Mouse (Mus musculus) adrenal gland, postnatal 4 days (tissue): ENCODE measurements at regions not wholly inside any gene's neighbourhood (a gene's known extent, or its start where the extent isn't known, plus 50 kb on each side); places are given as distances from the start of the nearest gene placed in this dataset.

Experiments
- DNase-seq, 2 experiments: peaks; one replicate each; pipeline ENCODE4 v3.0.0; 2021 to 2022; ENCODE audit warnings: low spot score in 2 of 2, mixed read lengths in 2 of 2

- no peak for DNase-seq
Measured at GRCm38 (mm10) chr13:72937246-72937645, 308.6 kb downstream of the Irx2 start.

- DNase-seq, result no peak
Measured at GRCm38 (mm10) chr13:72938156-72938874, 309.7 kb downstream of the Irx2 start.

DNA sequence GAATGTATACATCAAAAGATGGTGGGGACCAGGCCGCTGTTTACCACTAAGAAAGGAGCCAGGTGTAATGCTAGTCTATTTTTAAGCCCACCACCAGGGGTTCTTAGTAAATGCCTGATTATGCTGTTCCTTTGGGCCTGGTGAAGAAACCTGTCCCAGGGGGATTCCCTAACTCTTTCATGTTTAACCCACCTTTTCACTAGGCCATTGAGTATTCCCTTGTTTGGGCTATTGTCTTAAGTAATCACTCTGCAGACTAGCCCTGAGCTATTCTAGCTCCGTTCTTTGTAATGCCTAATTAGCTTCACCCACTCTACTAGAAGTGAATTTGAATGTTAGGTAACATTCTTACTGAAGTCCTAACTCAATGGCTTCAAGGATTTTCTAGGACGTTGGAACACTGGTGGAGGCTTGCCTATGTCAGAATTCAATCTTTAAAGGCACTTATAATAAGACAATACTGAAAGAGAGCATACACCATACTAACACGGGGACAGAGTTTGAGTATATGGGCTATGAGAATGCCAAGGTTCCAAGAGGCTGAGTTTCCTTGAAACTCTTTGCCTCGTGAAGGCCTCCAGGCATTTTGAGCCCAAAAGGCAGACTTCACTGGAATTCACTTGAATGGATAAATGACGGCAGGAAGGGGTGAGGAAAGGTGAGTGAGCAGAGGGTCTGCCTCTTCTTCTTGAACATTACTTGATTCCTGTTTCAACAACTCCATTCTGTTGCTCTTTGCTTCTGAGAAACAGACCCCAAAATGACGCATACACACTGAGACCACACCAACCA is 312.7 kb upstream of the Irx4 start:
- no peak for DNase-seq

GRCm38 (mm10) chr13:72958616-72959518 is 301.4 kb upstream of the Irx4 start:
- no peak for DNase-seq

GRCm38 (mm10) chr13:72961291-72961690 is 299.0 kb upstream of the Irx4 start:
- no peak for DNase-seq

- no peak for DNase-seq
Measured at GRCm38 (mm10) chr13:72972165-72972564, 288.1 kb upstream of the Irx4 start.

- no peak for DNase-seq
Measured at GRCm38 (mm10) chr13:72972894-72973293, 287.4 kb upstream of the Irx4 start.

DNA sequence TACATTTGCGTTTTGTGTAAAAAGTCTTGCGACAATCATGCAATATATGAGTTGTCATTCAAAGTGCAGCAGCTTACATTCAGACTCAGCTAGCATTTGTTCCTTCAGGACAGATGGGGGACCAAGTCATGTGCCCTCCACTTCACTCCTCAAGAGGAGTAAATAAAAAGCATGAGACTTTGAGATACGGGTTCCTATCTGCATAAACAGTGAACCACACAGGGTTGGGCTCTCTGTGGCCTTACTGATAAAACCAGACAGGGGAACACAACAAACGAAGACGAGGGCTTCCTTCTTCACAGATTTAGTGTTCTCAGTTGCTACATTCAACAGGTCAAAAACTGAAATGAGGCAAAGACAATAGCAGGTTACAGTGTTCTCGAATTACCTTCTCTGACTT is 283.1 kb upstream of the Irx4 start:
- DNase-seq, result no peak

GRCm38 (mm10) chr13:72977971-72978370 is 282.3 kb upstream of the Irx4 start:
- no peak for DNase-seq

DNA sequence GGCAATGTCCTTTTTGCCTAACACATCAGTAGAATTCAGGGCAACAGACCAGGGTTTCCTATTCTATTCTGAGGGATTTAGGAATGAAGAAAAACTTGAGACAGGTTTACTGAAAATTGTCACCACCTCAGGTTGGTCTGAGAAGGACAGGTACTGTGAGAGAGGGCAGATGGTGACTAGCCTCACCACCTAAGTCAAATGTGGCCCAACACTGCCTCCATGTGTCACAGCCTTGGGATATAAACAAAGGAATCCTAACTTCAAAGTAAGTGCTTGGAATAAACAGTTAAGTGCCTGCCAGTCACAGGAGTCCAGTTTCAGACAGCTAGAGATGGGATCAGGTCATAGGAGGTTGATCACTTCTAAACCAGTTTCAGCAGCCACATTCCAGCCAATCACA is 281.3 kb upstream of the Irx4 start:
- DNase-seq, result no peak

GRCm38 (mm10) chr13:72992589-72993409 is 267.5 kb upstream of the Irx4 start:
- DNase-seq, result no peak

GRCm38 (mm10) chr13:72993410-72993858 is 266.8 kb upstream of the Irx4 start:
- DNase-seq, result no peak

DNA sequence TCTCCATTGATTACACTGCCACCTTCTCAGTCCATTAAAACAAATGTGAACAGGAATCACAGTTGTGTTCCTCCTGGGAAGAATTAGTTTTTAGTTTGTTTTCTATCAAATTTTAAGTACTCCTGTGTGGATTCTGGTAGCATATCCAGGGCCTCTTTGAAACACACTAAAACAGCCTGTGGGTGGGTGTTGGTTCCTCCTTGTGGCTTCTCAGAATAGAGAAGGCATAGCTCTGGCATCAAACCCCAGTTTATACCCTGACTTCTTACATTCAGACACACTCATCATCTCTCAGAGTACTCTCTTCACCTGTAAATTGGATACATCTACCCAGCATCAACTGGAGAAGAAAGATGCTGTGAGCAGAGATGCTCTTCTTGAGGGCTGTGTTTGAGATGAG is 265.7 kb upstream of the Irx4 start:
- DNase-seq, result no peak

GRCm38 (mm10) chr13:73008856-73009546 is 251.3 kb upstream of the Irx4 start:
- DNase-seq, result no peak

- DNase-seq, result no peak
Measured at GRCm38 (mm10) chr13:73009547-73010475, 250.5 kb upstream of the Irx4 start.

- no peak for DNase-seq
Measured at GRCm38 (mm10) chr13:73019181-73019580, 241.1 kb upstream of the Irx4 start.

GRCm38 (mm10) chr13:73031217-73031616 is 229.1 kb upstream of the Irx4 start:
- no peak for DNase-seq

DNA sequence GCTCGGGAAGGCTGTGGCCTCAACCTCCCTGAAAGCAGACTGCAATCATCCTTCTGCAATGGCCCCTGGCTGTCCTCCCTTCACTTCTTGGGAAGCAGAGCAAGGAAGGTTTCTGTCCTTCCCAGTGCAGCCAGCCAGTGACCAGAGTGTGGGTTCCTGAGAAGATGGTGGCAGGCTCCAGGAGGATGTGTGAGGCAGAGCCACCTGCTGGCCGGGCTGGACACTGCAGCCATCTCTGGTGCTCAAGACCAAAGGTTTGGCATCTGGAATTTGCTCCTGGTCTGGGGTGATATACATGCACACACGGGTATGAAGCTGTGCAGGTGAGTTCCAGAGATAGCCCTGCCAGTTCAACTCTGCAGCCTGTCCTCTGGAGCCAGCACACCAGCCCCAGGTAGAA is 227.2 kb upstream of the Irx4 start:
- peak; percentile 8 to 13 for DNase-seq
